Mouse (Mus musculus): ENCODE measurements at regions not wholly inside any gene's neighbourhood (a gene's known extent, or its start where the extent isn't known, plus 50 kb on each side); places are given as distances from the start of the nearest gene placed in this dataset.

- no peak for DNase-seq
Measured at GRCm38 (mm10) chr19:18200105-18200782, 362.8 kb upstream of the Pcsk5 start.

GRCm38 (mm10) chr19:18189102-18189742, 351.8 kb upstream of the Pcsk5 start:
- no peak for DNase-seq

GRCm38 (mm10) chr19:18188122-18188866, 350.9 kb upstream of the Pcsk5 start:
- no peak for DNase-seq

- no peak for DNase-seq
Measured at GRCm38 (mm10) chr19:18185767-18186554, 348.5 kb upstream of the Pcsk5 start.

- no peak for DNase-seq
Measured at GRCm38 (mm10) chr19:18185211-18185610, 347.8 kb upstream of the Pcsk5 start.

GRCm38 (mm10) chr19:18176200-18176599, 338.8 kb upstream of the Pcsk5 start:
- DNase-seq = no peak

GRCm38 (mm10) chr19:18146494-18146893, 309.1 kb upstream of the Pcsk5 start:
- no peak for DNase-seq

- no peak for DNase-seq
Measured at GRCm38 (mm10) chr19:18130936-18131335, 293.5 kb upstream of the Pcsk5 start.

- no peak for DNase-seq
Measured at GRCm38 (mm10) chr19:18128786-18129185, 291.4 kb upstream of the Pcsk5 start.

- DNase-seq = no peak
Measured at GRCm38 (mm10) chr19:18106236-18106635, 268.8 kb upstream of the Pcsk5 start.

GRCm38 (mm10) chr19:18104590-18104989, 267.2 kb upstream of the Pcsk5 start:
- DNase-seq = no peak

- no peak for DNase-seq
Measured at GRCm38 (mm10) chr19:18101423-18102341, 264.2 kb upstream of the Pcsk5 start.

- peak; percentile 46 to 47 for DNase-seq
Measured at GRCm38 (mm10) chr19:18083312-18083711, 245.9 kb upstream of the Pcsk5 start.

GRCm38 (mm10) chr19:18068919-18069318, 231.5 kb upstream of the Pcsk5 start:
- no peak for DNase-seq

- no peak for DNase-seq
Measured at GRCm38 (mm10) chr19:18067855-18068494, 230.5 kb upstream of the Pcsk5 start.

- DNase-seq = no peak
Measured at GRCm38 (mm10) chr19:18057256-18057890, 219.9 kb upstream of the Pcsk5 start.

- DNase-seq = no peak
Measured at GRCm38 (mm10) chr19:18056414-18057254, 219.2 kb upstream of the Pcsk5 start.

- peak; percentile 2 to 16 for DNase-seq
Measured at GRCm38 (mm10) chr19:18050353-18050752, 212.9 kb upstream of the Pcsk5 start.

GRCm38 (mm10) chr19:18034225-18034624, 196.8 kb upstream of the Pcsk5 start:
- DNase-seq = no peak

- DNase-seq = no peak
Measured at GRCm38 (mm10) chr19:18033599-18033998, 196.2 kb upstream of the Pcsk5 start.
